Mouse (Mus musculus) midbrain, embryonic 16.5 days (tissue): ENCODE measurements at regions not wholly inside any gene's neighbourhood (a gene's known extent, or its start where the extent isn't known, plus 50 kb on each side); places are given as distances from the start of the nearest gene placed in this dataset.
"Not testable (repeated sequence)": the region's sequence is repeated elsewhere in the genome, so short reads cannot be mapped to it uniquely, and the experiment has no call there.

Experiments used
- ATAC-seq: fragments of 200-750 bp; cut with Nextera tagmentation; 2 replicates; pipeline ENCODE4 v1.8.0; 2017; ENCODE audit warnings: moderate TSS enrichment
- H3K27ac ChIP-seq: fragments of 300-500 bp; sonication (generic); 2 replicates; pipeline ENCODE4 v1.5.1; 2014; ENCODE audit warnings: mild to moderate bottlenecking, low read length, mixed read lengths
- H3K27me3 ChIP-seq: fragments of 300-500 bp; sonication (generic); 2 replicates; pipeline ENCODE4 v1.6.1; 2014; ENCODE audit warnings: low read depth, low read length, mixed read lengths; ENCODE audit not compliant: control insufficient read depth, insufficient read depth
- H3K36me3 ChIP-seq: fragments of 300-500 bp; sonication (generic); 2 replicates; pipeline ENCODE4 v1.6.1; 2014; ENCODE audit warnings: mild to moderate bottlenecking, low read length, moderate library complexity, mixed read lengths; ENCODE audit not compliant: control insufficient read depth, insufficient read depth
- H3K4me1 ChIP-seq: fragments of 300-500 bp; sonication (generic); 2 replicates; pipeline ENCODE4 v1.6.1; 2014; ENCODE audit warnings: mild to moderate bottlenecking, low read length, mixed read lengths; ENCODE audit not compliant: control insufficient read depth, insufficient read depth
- H3K4me2 ChIP-seq: fragments of 300-500 bp; sonication (generic); 2 replicates; pipeline ENCODE4 v1.6.1; 2014; ENCODE audit warnings: mild to moderate bottlenecking, low read length, mixed read lengths
- H3K4me3 ChIP-seq: fragments of 300-500 bp; sonication (generic); 2 replicates; pipeline ENCODE4 v1.5.1; 2014; ENCODE audit warnings: low read depth, mild to moderate bottlenecking, low read length, moderate library complexity, mixed read lengths
- H3K9ac ChIP-seq: fragments of 300-500 bp; sonication (generic); 2 replicates; pipeline ENCODE4 v1.6.1; 2014; ENCODE audit warnings: low read depth, low read length, mixed read lengths
- H3K9me3 ChIP-seq: fragments of 300-500 bp; sonication (generic); replicated peaks from 2 replicates; pipeline ENCODE4 v1.6.1; 2014; ENCODE audit warnings: mild to moderate bottlenecking, low read length, mixed read lengths; ENCODE audit not compliant: control insufficient read depth, poor library complexity, severe bottlenecking
- WGBS: fragments of 180-500 bp; shearing (Covaris S2); extraction: QIAGEN DNeasy Blood & Tissue Kit; methylation state at CpG from one replicate; pipeline ENCODE4 v1.1.7; 2014; 5-methylcytosine and 5-hydroxymethylcytosine counted together

GRCm38 (mm10) chrX:103129347-103129746, 57.1 kb downstream of the Nap1l2 start:
- not testable (repeated sequence) for H3K27ac ChIP-seq, ATAC-seq, H3K27me3 ChIP-seq, H3K9me3 ChIP-seq, H3K4me3 ChIP-seq, H3K4me1 ChIP-seq, H3K36me3 ChIP-seq, H3K9ac ChIP-seq, H3K4me2 ChIP-seq
- WGBS: 76% methylated on average over 21 of the region's 21 CpGs

GRCm38 (mm10) chrX:103109181-103109580, 77.3 kb downstream of the Nap1l2 start:
- Histone ChIP-seq H3K4me1 (no peaks in the 10 kb centered on the region), H3K9ac (no peak overlapping the region), H3K27me3 (0 out of 2 replicates have a peak, but pooled peaks cover 2% of the 10 kb centered on the region), H3K4me2 (no peak overlapping the region), H3K4me3 (no peak overlapping the region), H3K36me3 (no peaks in the 10 kb centered on the region), H3K9me3 (no peaks in the 10 kb centered on the region), H3K27ac (no peak overlapping the region)
- peak; percentile 80 for ATAC-seq
- WGBS: 29% methylated on average over 1 of the region's 1 CpGs

- not testable (repeated sequence) for H3K9ac ChIP-seq, H3K27ac ChIP-seq, H3K4me2 ChIP-seq, H3K36me3 ChIP-seq, H3K4me3 ChIP-seq, H3K9me3 ChIP-seq, H3K4me1 ChIP-seq, H3K27me3 ChIP-seq
- peak; percentile 92 for ATAC-seq
- 17% methylated on average over 2 of the region's 50 CpGs for WGBS
Observed at GRCm38 (mm10) chrX:103067730-103068621, 118.5 kb downstream of the Nap1l2 start.

GRCm38 (mm10) chrX:103067107-103067506, 119.3 kb downstream of the Nap1l2 start:
- H3K36me3 ChIP-seq, H3K4me1 ChIP-seq, H3K27me3 ChIP-seq, H3K9me3 ChIP-seq, H3K27ac ChIP-seq, H3K4me2 ChIP-seq, H3K9ac ChIP-seq, H3K4me3 ChIP-seq: not testable (repeated sequence)
- ATAC-seq: 0 out of 2 replicates have a peak, but pooled peaks have one; percentile 1
- no CpG with 5 or more reads among the region's 45 CpGs for WGBS

GRCm38 (mm10) chrX:103026256-103027028, 98.3 kb downstream of the 1700018G05Rik start:
- Histone ChIP-seq H3K4me3 (peak overlapping the region; percentile 30), H3K27ac (no peak overlapping the region), H3K9ac (no peak overlapping the region), H3K9me3 (no peaks in the 10 kb centered on the region), H3K4me1 (no peaks in the 10 kb centered on the region), H3K27me3 (peaks cover 3% of the 10 kb centered on the region; the same call in 1 of the 2 replicates), H3K4me2 (peak overlapping the region; percentile 58), H3K36me3 (no peaks in the 10 kb centered on the region)
- peak; percentile 48 for ATAC-seq
- 19% methylated on average over 21 of the region's 22 CpGs for WGBS

GRCm38 (mm10) chrX:103025495-103025894, 97.3 kb downstream of the 1700018G05Rik start:
- not testable (repeated sequence) for ATAC-seq, H3K27ac ChIP-seq, H3K4me3 ChIP-seq, H3K9me3 ChIP-seq, H3K9ac ChIP-seq, H3K4me1 ChIP-seq, H3K36me3 ChIP-seq, H3K27me3 ChIP-seq
- WGBS: 17% methylated on average over 3 of the region's 3 CpGs
- H3K4me2 ChIP-seq: peak overlapping the region; percentile 36

GRCm38 (mm10) chrX:103013425-103014057, 85.4 kb downstream of the 1700018G05Rik start:
- WGBS: no CpG with 5 or more reads among the region's 61 CpGs
- not testable (repeated sequence) for H3K36me3 ChIP-seq, H3K9ac ChIP-seq, H3K4me2 ChIP-seq, H3K27me3 ChIP-seq, H3K27ac ChIP-seq, H3K9me3 ChIP-seq, H3K4me1 ChIP-seq, H3K4me3 ChIP-seq
- ATAC-seq: peak; percentile 13; the same call in 1 of the 2 replicates

GRCm38 (mm10) chrX:103012298-103013243, 84.4 kb downstream of the 1700018G05Rik start:
- not testable (repeated sequence) for H3K4me2 ChIP-seq, H3K9me3 ChIP-seq, H3K27ac ChIP-seq, H3K9ac ChIP-seq, H3K4me3 ChIP-seq, H3K27me3 ChIP-seq, H3K4me1 ChIP-seq, H3K36me3 ChIP-seq
- no CpG with 5 or more reads among the region's 56 CpGs for WGBS
- peak; percentile 90 for ATAC-seq
